Mouse (Mus musculus): ENCODE measurements around the gene Tnfrsf8. TPM values are rescaled to one million over a fixed set of nuclear protein-coding genes. Genes with fewer than 3 reads are reported as not detected.

Gene Tnfrsf8
- total and polyA plus RNA-seq, 3 experiments: 0.11 to 0.18 (median 0.16) TPM

GRCm38 (mm10) chr4:145304109-145304508, 10.9 kb downstream of the Tnfrsf8 start:
- Histone ChIP-seq H3K27ac (no peak overlapping the region), H3K4me1 (ENCODE audit: control insufficient read depth, insufficient read depth, low read length) (peaks cover 2% of the 10 kb centered on the region; the same call in 1 of the 2 replicates), H3K36me3 (ENCODE audit: control insufficient read depth, insufficient read depth, low read length) (no peaks in the 10 kb centered on the region), H3K27me3 (ENCODE audit: control insufficient read depth, insufficient read depth, low read length) (no peaks in the 10 kb centered on the region), H3K9ac (ENCODE audit: low read depth, low read length) (no peak overlapping the region), H3K4me3 (no peak overlapping the region), H3K79me2 (replicated peaks; ENCODE audit: control insufficient read depth, insufficient read depth, low read length) (no peaks in the 10 kb centered on the region)
- no peak for TF ChIP-seq CTCF (IDR thresholded peaks at IDR 0.05)
- no peak for TF ChIP-seq EP300 (IDR thresholded peaks at IDR 0.05; ENCODE audit: insufficient read depth, low read depth, low read length)
- TF ChIP-seq POLR2A (IDR thresholded peaks at IDR 0.05; ENCODE audit: insufficient read depth, low read depth, low read length): no peak
- intact Hi-C loops (cut with DNase I): no loop called here
- 77% methylated on average over 4 of the region's 4 CpGs for WGBS
- no peak for DNase-seq

- DNase-seq: no peak
- no peaks in the 10 kb centered on the region for H3K27me3 ChIP-seq (ENCODE audit: control insufficient read depth, insufficient read depth, low read length)
- no peak overlapping the region for H3K4me3 ChIP-seq
- H3K36me3 ChIP-seq (ENCODE audit: control insufficient read depth, insufficient read depth, low read length): no peaks in the 10 kb centered on the region
- H3K79me2 ChIP-seq (replicated peaks; ENCODE audit: control insufficient read depth, insufficient read depth, low read length): no peaks in the 10 kb centered on the region
- no peak overlapping the region for H3K27ac ChIP-seq
- WGBS: 31% methylated on average over 3 of the region's 3 CpGs
- H3K9ac ChIP-seq (ENCODE audit: low read depth, low read length): no peak overlapping the region
- H3K4me1 ChIP-seq (ENCODE audit: control insufficient read depth, insufficient read depth, low read length): peaks cover 2% of the 10 kb centered on the region; the same call in 1 of the 2 replicates
- intact Hi-C loops (cut with DNase I): no loop called here
- TF ChIP-seq CTCF (IDR thresholded peaks at IDR 0.05): no peak
- TF ChIP-seq POLR2A (IDR thresholded peaks at IDR 0.05; ENCODE audit: insufficient read depth, low read depth, low read length): no peak
- TF ChIP-seq EP300 (IDR thresholded peaks at IDR 0.05; ENCODE audit: insufficient read depth, low read depth, low read length): no peak
Observed at GRCm38 (mm10) chr4:145302106-145302505, 12.9 kb downstream of the Tnfrsf8 start.

GRCm38 (mm10) chr4:145300210-145300927, 14.6 kb downstream of the Tnfrsf8 start:
- peak in 1 of 2 experiments; percentile 40 for DNase-seq
- no peak overlapping the region for H3K27ac ChIP-seq
- no peaks in the 10 kb centered on the region for H3K36me3 ChIP-seq (ENCODE audit: control insufficient read depth, insufficient read depth, low read length)
- H3K27me3 ChIP-seq (ENCODE audit: control insufficient read depth, insufficient read depth, low read length): no peaks in the 10 kb centered on the region
- intact Hi-C loops (cut with DNase I): no loop called here
- H3K4me3 ChIP-seq: no peak overlapping the region
- H3K79me2 ChIP-seq (replicated peaks; ENCODE audit: control insufficient read depth, insufficient read depth, low read length): no peaks in the 10 kb centered on the region
- TF ChIP-seq EP300 (IDR thresholded peaks at IDR 0.05; ENCODE audit: insufficient read depth, low read depth, low read length) (no peak), CTCF (IDR thresholded peaks at IDR 0.05) (no peak), POLR2A (IDR thresholded peaks at IDR 0.05; ENCODE audit: insufficient read depth, low read depth, low read length) (no peak)
- no peak overlapping the region for H3K9ac ChIP-seq (ENCODE audit: low read depth, low read length)
- WGBS: 28% methylated on average over 12 of the region's 12 CpGs
- peaks cover 2% of the 10 kb centered on the region; the same call in 1 of the 2 replicates for H3K4me1 ChIP-seq (ENCODE audit: control insufficient read depth, insufficient read depth, low read length)

GRCm38 (mm10) chr4:145299355-145299754, 15.6 kb downstream of the Tnfrsf8 start:
- TF ChIP-seq POLR2A (IDR thresholded peaks at IDR 0.05; ENCODE audit: insufficient read depth, low read depth, low read length): no peak
- TF ChIP-seq CTCF (IDR thresholded peaks at IDR 0.05): no peak
- no peak for TF ChIP-seq EP300 (IDR thresholded peaks at IDR 0.05; ENCODE audit: insufficient read depth, low read depth, low read length)
- no peak for DNase-seq
- no peaks in the 10 kb centered on the region for H3K27me3 ChIP-seq (ENCODE audit: control insufficient read depth, insufficient read depth, low read length)
- H3K36me3 ChIP-seq (ENCODE audit: control insufficient read depth, insufficient read depth, low read length): no peaks in the 10 kb centered on the region
- no peak overlapping the region for H3K4me3 ChIP-seq
- no peak overlapping the region for H3K27ac ChIP-seq
- no peak overlapping the region for H3K9ac ChIP-seq (ENCODE audit: low read depth, low read length)
- 85% methylated on average over 8 of the region's 8 CpGs for WGBS
- intact Hi-C loops (cut with DNase I): loop anchor here (10.0 kb wide), 1 partner anchor 535 kb away; no protein-coding TSS in a partner anchor
- no peaks in the 10 kb centered on the region for H3K79me2 ChIP-seq (replicated peaks; ENCODE audit: control insufficient read depth, insufficient read depth, low read length)
- peaks cover 2% of the 10 kb centered on the region; the same call in 1 of the 2 replicates for H3K4me1 ChIP-seq (ENCODE audit: control insufficient read depth, insufficient read depth, low read length)

DNA sequence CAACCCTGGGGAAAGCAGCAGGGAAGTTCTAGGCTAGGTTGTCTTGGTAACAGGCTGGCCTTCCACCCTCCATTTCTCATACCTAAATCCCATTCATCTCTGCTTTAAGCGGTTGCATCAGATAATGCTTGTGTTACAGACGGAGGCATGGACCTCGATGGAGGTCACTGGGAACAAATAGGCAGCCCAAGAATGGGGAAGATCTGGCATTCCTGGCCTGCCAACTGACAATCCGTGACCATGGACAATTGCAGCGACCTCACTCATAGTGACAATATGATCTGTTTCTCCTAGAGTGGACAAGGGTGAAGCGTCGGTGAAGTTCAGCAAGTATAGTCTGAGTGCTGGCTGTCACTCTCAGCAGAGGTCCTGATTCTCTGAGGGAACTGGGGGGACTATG, 16.1 kb downstream of the Tnfrsf8 start:
- Histone ChIP-seq H3K27ac (no peak overlapping the region), H3K36me3 (ENCODE audit: control insufficient read depth, insufficient read depth, low read length) (no peaks in the 10 kb centered on the region), H3K79me2 (replicated peaks; ENCODE audit: control insufficient read depth, insufficient read depth, low read length) (no peaks in the 10 kb centered on the region), H3K4me3 (no peak overlapping the region), H3K4me1 (ENCODE audit: control insufficient read depth, insufficient read depth, low read length) (peaks cover 2% of the 10 kb centered on the region; the same call in 1 of the 2 replicates), H3K9ac (ENCODE audit: low read depth, low read length) (no peak overlapping the region), H3K27me3 (ENCODE audit: control insufficient read depth, insufficient read depth, low read length) (no peaks in the 10 kb centered on the region)
- intact Hi-C loops (cut with DNase I): loop anchor here (10.0 kb wide), 1 partner anchor 534 kb away; no protein-coding TSS in a partner anchor
- no peak for TF ChIP-seq CTCF (IDR thresholded peaks at IDR 0.05)
- TF ChIP-seq EP300 (IDR thresholded peaks at IDR 0.05; ENCODE audit: insufficient read depth, low read depth, low read length): no peak
- no peak for TF ChIP-seq POLR2A (IDR thresholded peaks at IDR 0.05; ENCODE audit: insufficient read depth, low read depth, low read length)
- no peak for DNase-seq
- 87% methylated on average over 7 of the region's 7 CpGs for WGBS

Data from heart, adult 2 months (tissue).